Mouse (Mus musculus) megakaryocyte, adult 5-6 weeks (primary cell): ENCODE data around the gene Mical2. TPM values are rescaled to one million over a fixed set of nuclear protein-coding genes. Genes with fewer than 3 reads are reported as not detected.

Experiments used
- ATAC-seq: 2 replicates; pipeline ENCODE4 v1.8.0; 2016; ENCODE audit warnings: mild to moderate bottlenecking, inconsistent platforms; ENCODE audit not compliant: poor library complexity, severe bottlenecking
- total RNA-seq, 2 experiments: library from RNA; stranded (forward) in 1 of 2; stranded (reverse) in 1 of 2; fragments of 153-499, 151-499 nt in 1 of 2; fragments of 221-1000, 200-1000 nt in 1 of 2; gene quantifications; 2 replicates each; pipeline versions ENCODE4 v1.2.3 to v1.2.4; 2015 to 2017

Mical2 gene
- total RNA-seq, 2 experiments from 2014 or later = 1.1 TPM

DNA sequence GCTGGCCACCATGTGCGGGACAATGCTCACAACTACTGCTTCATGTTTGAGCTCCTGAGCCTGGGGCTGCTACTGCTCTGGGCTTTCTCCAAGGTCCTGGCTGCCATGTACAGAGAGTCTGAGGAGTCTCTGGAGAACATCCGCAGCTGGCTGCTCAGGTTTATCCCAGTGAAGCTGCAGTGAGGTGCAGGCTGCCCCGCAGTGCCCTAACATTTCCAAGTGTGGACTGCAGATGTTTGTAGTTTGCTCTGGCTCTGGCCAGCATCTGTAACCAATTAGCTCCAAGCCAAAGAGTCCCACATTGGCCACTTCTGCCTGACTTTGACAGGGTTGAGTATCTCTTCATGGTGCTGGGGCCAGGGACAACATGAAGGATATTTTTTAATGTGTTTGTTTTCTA is 125.9 kb downstream of the Mical2 start:
- ATAC-seq = no peak

DNA sequence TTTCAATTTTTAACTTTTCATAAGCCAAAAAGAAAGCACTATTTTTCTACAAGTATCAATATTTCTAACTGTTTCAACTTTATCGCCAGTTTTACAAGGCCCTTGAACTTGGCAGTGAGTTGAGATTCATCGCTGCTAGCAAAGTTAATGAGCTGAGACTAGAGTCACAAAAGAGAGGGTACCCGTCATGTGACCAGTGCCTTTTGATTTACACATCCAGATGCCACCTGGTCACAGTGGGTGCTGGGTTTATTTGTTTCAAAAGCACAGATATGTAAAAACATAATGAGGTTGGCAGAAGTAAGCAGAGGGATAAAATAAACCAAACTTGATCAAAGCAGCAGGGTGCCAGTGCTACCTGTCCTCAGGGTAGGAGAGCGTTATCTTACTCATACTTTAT is 126.3 kb downstream of the Mical2 start:
- ATAC-seq = no peak

DNA sequence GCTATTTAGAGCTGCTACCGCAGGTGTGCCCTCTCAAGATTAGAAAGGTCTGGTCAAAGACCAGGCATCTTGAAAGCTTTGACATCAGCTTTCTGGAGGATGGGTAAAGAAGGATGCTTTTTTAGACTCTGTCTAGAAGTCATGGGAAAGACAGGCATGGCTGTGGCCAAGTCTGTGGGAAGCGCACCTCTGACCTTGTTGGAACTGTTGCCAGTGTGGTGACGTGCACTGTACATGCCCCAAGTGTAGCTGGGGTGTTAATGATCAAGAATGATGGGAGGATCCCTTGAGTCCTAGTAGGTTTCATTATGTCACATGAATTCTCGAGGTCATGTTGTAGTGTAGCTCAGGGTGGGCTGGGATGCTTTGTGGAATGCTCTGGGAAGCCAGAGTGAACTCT is 127.4 kb downstream of the Mical2 start:
- no peak for ATAC-seq

DNA sequence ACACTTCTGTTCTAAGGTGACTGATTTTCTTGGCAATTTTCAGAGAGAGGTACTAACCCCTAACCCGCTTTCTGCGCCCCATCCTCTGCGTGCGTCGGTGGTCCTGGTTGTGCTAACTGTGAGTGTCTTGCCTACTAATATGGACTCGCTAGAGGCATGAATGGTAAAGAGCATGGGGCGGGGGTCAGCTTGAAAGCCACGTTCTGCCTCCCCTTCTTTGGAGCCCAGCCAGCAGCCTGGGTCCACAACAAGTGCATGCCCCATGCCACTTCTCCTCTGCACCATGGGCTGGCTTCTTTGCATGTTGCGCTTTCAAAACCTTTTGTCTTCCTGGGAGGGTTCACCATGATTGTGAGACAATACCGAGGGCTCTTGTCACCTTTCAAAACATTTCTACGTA is 128.3 kb downstream of the Mical2 start:
- no peak for ATAC-seq

DNA sequence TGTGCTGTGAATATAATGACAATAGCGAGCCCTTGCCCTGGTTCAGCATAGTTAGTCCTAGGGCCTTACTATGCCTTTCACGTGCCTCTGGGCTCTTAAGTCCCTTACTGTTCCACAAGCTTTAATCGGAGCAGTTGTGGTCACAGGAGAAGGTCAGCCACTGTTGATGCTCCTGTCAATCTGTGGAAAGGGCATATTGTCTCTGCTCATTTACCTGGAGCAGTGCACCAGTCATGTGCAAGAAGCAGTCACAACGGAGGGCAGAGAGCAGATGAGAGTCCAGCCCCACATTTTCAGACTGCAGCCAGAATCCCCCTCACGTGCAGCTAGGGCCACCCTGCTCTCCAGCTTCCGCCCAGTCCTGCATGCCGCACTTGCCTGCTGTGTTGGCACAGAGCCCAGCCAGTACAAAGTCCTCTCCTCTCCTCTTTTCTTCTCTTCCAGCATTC is 128.9 kb downstream of the Mical2 start:
- no peak for ATAC-seq

DNA sequence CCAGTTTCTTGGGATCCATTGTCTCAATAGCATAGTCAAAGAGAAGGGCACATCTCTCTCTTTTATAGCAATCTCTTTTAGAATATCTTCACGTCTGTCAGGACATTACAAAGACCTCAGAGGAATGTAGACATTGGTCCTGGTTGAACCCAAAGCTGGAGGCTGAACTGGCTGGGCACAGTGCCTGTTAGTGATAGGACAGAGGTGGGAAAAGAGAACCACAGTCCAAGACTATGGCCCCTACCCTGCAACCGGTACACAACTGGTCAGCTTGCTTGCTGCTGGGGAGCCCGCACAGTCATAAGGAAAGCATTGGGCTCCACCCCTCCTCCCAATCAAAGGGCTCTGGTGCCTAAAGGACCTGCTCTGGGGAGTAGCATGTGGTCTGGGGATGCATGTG is 133.9 kb downstream of the Mical2 start:
- ATAC-seq = no peak

DNA sequence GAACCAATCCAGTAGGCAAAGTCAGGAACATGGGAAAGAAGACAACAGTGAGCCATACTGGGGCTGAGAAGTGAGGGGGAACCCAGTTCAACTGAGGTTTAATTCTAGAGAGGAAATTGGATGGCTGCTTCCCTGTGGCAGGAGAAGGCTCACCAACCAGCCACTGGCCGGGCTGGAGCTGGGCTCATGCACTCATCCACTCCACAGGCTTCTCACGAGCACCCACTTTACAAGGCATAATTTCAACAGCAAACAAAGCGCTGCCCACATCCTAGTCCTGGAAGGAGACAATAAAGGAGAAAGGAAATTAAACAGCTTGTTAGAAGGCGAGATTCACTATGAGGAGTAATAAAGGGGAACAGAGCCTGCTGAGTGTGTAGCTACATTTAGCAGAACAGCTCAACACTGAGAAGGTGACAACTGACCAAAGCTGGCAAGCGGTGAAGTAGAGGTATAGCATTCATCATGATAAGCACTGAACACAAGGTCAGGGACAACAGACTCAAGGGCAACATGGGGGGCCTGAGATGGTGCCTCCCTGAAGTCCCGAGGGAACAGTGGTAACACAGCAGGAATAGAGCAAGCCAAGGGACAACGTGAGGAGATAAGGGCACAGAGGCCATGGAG is 137.0 kb downstream of the Mical2 start:
- no peak for ATAC-seq

DNA sequence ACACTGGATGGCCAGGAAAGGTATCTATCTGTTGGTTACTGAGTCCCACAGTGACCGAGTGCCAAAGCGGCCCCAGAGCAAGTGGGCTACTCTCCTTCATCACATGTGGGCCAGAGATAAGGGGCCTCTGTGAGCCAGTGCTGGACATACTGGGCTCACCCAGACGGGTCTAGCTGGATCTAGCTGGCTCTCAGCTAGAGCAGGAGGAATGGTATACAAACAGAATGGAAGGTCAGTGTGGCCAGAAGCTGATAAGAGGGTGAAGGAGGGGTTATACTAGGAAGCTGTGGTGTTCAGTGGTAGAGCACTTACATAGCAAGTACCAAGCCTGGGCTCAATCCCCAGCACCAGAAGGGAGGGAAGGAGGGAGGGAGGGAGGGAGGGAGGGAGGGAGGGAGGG is 140.2 kb downstream of the Mical2 start:
- no peak for ATAC-seq

DNA sequence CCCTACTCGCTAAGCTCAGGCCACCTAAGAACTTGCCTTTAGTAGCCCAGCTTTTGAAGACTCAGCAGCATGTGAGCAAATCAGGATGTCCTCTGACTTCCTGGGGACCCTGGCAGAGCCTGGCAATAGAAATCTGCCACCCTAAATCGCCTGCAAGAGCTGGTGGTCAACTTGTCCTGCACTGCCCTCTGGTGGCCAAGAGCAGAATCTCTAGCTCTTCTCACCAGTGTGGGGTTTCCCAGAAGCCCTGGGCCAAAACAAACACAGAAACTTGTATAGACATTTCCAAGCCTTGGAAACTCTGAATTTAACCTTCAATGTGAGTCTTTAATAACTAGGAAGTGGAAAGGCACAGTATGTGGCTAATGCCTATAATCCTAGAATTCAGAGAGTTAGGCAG is 143.4 kb downstream of the Mical2 start:
- peak; percentile 86 for ATAC-seq

DNA sequence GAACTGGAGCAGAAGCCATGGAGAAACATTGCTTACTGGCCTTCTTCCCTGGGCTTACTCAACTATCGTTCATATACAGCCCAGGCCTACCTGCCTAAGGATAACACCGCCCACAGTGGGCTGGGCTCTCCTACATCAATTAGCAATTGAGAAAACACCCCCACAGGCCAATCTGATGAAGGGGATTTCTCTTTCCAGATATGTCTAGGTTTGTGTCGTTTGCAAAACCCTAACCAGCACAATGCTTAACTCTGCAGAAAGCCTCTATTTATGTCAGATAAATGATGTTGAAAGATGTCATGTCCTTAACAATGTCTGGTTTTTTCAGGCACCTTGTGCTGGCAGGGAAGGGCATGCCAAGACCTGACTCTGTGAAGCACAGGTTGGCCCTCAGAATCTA is 144.3 kb downstream of the Mical2 start:
- no peak for ATAC-seq

DNA sequence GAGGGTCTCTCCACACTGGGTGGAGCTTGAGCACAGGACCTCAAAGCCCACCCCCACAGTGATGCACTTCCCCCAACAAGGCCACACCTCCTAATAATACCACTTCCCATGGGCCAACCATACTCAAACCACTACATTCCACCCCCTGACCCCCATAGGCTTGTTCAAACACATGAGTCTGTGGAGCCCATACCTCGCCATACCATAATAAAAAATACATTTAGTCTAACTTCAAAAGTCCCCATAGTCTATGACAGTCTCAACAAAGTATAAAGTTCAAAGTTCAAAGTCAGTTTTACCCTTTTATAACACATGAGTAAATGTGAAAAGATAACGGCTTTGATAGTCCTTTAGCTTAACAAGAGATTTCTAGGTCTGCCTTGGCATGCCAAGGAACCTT is 145.7 kb downstream of the Mical2 start:
- ATAC-seq = no peak

DNA sequence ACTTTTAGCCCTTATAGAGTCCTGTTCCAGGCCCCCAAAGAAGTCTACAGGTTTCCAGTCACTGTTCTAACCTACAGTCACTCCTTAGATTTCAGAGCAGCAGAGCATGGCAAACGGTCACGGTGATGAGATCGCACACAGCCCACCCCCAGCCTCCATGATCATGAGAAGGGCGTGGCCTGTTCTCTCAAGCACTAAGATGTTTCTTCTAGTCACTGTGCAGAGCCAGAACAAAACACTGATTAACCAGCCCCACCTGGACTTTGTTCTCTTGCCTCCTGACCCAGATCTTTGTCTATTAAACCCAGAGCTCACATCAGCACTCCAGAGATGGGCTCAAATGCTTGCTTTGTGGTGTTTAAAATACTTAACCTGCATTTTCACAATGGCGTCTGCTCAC is 148.4 kb downstream of the Mical2 start:
- no peak for ATAC-seq

DNA sequence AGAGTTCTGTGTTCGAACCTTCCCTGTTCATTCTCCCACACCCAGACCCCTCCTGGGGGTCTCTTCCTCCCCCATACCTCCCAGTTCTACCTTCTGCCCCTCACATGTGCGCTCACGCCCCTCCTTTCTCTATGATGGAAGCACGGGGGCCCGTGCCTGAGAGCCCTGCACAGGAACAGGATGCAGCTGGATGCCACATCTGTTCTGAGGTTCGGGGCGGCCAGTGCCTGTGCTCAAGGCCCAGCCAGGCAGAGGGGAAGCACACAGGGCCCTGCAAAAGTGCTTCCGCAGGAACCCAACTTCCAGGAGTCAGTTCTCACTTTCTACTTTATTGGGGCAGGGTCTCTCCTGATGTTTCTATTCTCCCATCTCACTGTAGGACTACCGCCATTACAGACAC is 149.4 kb downstream of the Mical2 start:
- ATAC-seq = no peak

DNA sequence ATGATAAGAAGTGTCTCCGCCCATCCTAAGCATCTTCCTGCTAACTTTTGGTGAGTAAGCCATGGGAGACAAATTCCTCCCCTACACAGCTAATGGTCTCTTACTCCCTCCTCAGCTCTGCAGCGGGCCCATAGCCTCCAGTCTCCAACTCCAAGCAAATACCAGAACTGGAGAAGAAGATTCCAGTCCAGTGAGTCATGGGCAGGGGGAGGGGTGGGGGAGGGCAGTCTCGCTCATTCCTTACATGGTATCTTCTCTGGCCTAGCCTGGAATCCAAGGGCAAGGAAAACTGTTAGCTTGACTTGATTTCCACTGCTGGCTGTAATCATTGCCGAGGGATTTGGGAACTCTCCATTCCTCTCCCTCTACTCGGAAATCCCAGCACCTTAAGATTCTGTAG is 150.2 kb downstream of the Mical2 start:
- no peak for ATAC-seq

DNA sequence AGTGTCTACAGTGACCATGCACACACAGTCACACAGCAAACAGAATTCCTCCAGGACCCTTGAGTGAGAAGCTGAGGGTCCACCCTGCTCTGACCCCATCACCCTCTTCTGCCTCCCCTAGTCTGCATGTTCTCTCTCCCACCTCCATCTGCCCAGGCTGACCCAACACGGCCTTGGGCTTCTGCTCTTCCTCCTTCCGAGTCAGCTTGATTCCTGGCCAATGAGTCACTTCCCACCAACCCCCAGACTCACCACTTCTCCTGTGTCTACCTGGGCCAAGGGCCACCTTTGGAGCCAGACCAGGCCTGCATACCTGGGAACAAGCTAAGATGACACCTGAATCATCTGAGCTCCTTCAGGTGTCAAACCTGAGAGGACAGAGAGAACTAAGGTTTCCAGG is 151.0 kb downstream of the Mical2 start:
- ATAC-seq = no peak

DNA sequence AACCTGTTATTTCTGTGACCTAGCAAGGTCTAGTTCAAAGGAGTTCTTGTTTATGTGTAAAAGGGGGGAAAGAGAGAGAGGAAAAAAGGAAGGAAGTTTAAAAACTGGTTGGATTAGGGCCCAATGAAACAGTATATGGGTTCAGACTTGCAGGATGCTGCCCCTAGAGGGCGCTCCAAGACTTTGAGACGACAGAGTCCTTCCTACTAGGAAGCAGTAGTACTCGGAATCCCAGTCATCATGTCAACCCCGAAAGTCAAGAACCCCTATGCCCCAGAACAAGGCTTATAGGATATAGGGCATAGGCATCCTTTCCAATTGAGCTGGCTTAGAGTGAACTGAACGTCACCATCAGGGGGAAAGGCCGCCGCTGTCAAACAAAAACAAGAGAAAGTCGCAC is 151.7 kb downstream of the Mical2 start:
- peak; percentile 40; the same call in 1 of the 2 replicates for ATAC-seq

DNA sequence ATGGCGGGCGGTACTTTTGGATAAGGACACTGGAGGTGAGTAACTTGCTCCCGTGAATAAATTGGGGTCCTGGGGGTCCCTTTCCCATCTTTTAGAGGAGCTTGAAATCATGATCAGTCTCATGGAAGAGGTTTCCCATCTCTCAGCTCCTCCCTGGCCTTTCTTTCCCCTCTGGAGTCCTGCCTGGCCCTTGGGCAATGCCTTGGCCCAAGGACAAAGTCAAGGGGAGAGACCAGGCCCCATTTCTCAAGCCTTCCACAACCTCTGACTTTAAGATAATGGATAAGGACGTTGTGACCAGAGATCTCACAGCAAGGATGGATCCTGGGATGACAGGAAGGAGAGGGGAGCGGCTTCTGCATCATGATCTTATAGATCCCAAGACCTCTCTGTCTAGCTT is 152.4 kb downstream of the Mical2 start:
- no peak for ATAC-seq

DNA sequence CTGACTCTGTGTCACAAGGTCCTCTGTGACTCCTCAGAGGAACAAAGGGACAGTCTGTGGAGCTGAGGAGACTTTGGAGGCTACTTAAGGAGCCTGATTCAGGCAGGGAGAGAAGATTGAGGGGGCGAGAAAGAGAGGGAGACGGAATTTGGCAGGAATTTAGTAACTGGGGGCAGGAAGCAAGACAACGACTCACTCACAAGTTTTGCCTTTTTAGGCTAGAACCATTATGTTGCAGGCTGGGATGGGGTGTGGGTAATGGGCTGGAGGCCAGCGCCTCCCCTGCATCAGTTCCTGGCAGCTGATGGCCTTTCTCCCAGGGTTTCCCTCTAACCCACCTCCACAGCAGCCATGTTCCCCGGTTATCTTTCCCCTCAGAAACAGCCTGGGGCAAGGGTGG is 152.8 kb downstream of the Mical2 start:
- ATAC-seq = no peak

DNA sequence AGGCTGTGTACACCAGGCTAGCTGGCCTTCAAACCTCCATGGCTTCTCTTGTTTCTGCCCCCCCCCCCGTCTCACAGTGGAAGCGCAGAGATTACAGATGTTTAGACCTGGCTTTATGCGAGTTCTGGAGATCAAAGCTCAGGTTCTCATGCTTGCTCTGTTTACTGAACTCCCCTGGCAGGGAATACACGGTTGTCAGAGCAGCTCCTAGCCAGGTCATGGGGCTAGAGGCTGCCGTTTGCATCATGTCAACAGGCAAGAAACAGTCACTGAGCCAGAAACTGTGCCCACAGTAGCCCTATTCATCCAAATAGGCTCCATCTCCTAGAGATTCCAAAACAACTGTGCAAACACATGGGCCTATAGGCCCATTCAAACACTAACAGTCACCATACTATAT is 160.9 kb downstream of the Mical2 start:
- ATAC-seq = no peak

DNA sequence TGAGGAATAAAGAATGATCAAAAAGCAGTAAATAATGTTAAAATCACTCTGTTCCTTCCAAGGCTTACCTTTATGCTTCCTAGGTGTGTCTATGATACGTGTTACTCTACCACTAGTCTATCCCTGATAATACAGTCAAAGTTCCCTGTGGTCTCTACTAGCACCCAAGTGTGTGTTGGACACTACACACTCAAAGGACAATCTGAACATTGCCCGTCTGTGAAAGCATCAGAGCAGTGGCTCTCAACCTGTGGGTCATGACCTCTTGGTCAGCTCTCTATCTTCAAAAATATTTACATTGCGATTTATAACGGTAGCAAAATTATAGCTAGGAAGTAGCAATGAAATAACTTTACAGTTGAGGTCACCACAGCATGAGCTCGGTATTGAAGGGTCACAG is 162.2 kb downstream of the Mical2 start:
- no peak for ATAC-seq

DNA sequence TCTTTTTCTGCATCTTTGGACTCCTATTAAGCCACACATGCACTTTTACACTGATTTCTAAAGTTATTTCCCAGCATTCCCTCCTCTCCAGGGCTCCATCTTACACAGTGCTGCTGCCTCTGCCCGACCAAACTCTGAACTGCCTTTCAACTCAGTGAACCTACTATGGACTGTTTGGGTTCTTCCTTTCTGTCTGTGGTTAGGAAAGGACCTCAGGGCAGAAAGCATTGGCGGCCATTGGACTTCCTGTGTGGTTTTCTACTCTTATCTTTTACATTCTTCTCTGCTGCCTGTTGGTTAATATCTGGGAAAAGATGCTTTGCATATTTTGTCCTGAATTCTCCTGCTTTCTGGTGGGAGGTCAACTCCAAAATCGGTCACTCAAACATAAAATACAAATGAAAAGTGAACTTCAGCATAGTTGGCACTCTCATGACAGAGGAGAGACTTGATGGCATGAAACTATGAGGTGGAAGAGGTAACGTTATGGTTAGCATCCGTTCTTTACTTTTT is 162.8 kb downstream of the Mical2 start:
- ATAC-seq = no peak

DNA sequence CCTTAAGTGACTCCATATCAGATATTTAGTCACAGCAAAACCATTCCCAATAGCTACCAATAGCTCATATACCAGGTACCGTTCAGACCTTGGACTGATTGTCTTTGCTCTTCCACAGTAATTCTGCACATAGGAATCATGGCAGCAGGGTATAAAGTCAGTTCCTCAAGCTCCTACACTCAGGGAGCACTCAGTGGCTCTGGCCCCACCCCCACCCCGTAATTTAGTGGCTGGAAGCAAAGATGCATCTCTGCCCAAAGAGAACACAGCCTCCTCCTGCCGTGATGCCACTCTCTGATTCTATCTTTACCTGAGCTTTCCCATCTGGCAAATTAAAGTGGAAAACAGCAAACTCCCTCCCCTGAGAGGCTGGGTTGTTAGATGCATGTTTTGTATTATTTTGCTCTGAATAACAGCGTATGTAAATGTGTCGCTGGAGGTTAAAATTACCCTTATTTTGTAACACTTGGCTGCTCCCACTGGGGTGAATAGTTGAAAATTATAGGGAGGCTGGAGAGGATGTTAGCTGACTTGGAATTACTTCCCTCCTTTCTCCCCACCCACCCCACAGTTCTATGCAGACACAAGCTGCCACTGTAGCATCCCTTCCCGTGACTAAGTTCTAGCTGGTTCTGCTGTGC is 164.1 kb downstream of the Mical2 start:
- ATAC-seq = no peak
